Mouse (Mus musculus): Measurements from ENCODE around the gene Herc2.

Herc2 gene

GRCm38 (mm10) chr7:56201483-56202218, 151.7 kb downstream of the Herc2 start:
- no peak for DNase-seq (ENCODE audit: low spot score)

- no peak for DNase-seq (ENCODE audit: low spot score)
Measured at GRCm38 (mm10) chr7:56202843-56203242, 152.8 kb downstream of the Herc2 start.

GRCm38 (mm10) chr7:56203286-56203685, 153.3 kb downstream of the Herc2 start:
- no peak for DNase-seq (ENCODE audit: low spot score)

GRCm38 (mm10) chr7:56204877-56205276, 154.9 kb downstream of the Herc2 start:
- DNase-seq (ENCODE audit: low spot score): no peak

- DNase-seq (ENCODE audit: low spot score): no peak
Measured at GRCm38 (mm10) chr7:56220811-56221210, 170.8 kb downstream of the Herc2 start.

GRCm38 (mm10) chr7:56235794-56236423, 185.9 kb downstream of the Herc2 start:
- no peak for DNase-seq (ENCODE audit: low spot score)

GRCm38 (mm10) chr7:56236617-56237016, 186.6 kb downstream of the Herc2 start:
- DNase-seq (ENCODE audit: low spot score): no peak

- DNase-seq (ENCODE audit: low spot score): no peak
Measured at GRCm38 (mm10) chr7:56239543-56239942, 189.5 kb downstream of the Herc2 start, which contains the start of gene Oca2. TSS of gene Oca2 (plus strand) at chr7:56239760.

GRCm38 (mm10) chr7:56254568-56254967, 204.6 kb downstream of the Herc2 start:
- DNase-seq (ENCODE audit: low spot score): no peak

GRCm38 (mm10) chr7:56257875-56258441, 208.0 kb downstream of the Herc2 start:
- DNase-seq (ENCODE audit: low spot score): no peak

- no peak for DNase-seq (ENCODE audit: low spot score)
Measured at GRCm38 (mm10) chr7:56277506-56277905, 227.5 kb downstream of the Herc2 start.

Data from urinary bladder, postnatal 14 days (tissue).